Mouse (Mus musculus) gonadal fat pad, adult 2 months (tissue): Measurements from ENCODE around the gene Adgrb3. TPM values are rescaled to one million over a fixed set of nuclear protein-coding genes. Genes with fewer than 3 reads are reported as not detected.
"Not testable (repeated sequence)": the region's sequence is repeated elsewhere in the genome, so short reads cannot be mapped to it uniquely, and the experiment has no call there.

ENCODE experiments used
- DNase-seq: peaks from one replicate; pipeline ENCODE4 v3.0.0-alpha.2; 2012; ENCODE audit warnings: low read depth
- polyA plus RNA-seq: library from polyadenylated mRNA; depleted of rRNA; stranded (reverse); fragments of >200 nt; gene quantifications from 2 replicates; pipeline ENCODE4 v1.2.3, GENCODE M21; 2012

Adgrb3 gene
- polyA plus RNA-seq, 1 experiment = not detected

GRCm38 (mm10) chr1:25510321-25511055 is 319.0 kb downstream of the Adgrb3 start:
- DNase-seq = no peak

DNA sequence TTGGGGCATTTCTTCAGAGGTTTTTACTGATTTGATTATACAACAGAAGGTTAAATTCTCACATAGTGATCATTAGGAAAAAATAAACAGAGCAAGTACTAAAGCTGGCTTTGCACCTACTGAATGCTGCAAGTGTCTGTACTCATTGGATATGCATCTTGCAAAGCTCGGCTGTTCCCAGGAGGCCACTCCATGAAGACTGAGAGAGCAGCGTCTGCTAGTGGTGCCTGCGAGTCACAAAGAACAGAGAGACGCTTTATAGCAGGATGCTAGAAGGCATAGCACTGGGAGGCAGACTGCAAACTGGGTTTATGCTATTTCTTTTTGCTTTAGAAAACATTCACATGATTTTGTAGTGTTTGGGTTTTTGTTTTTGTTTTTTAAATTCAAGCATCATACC is 325.2 kb downstream of the Adgrb3 start:
- no peak for DNase-seq

- no peak for DNase-seq
Observed at GRCm38 (mm10) chr1:25503524-25503923, 326.0 kb downstream of the Adgrb3 start.

GRCm38 (mm10) chr1:25495202-25495914 is 334.1 kb downstream of the Adgrb3 start:
- DNase-seq = no peak

GRCm38 (mm10) chr1:25491503-25491902 is 338.0 kb downstream of the Adgrb3 start:
- no peak for DNase-seq

- no peak for DNase-seq
Observed at GRCm38 (mm10) chr1:25490174-25490573, 339.3 kb downstream of the Adgrb3 start.

DNA sequence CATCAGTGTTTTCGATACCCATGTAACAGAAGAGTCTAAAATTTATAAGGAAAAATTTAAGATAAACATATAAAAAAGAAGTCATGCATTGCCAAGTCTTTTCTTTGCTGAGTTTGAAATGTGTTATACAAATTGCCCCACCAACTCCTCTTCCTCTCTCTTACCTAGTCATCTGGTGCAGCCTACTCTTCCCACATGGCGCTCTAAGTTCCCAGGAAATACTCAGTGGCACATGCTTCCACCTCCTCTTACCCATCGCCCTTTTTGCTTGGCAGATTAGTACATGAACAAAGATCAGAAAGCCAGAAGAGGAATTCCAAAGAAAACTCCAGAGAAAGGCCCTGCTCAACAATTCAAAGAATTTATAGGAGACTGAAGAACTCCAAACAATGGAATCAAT is 353.8 kb downstream of the Adgrb3 start:
- DNase-seq = no peak

DNA sequence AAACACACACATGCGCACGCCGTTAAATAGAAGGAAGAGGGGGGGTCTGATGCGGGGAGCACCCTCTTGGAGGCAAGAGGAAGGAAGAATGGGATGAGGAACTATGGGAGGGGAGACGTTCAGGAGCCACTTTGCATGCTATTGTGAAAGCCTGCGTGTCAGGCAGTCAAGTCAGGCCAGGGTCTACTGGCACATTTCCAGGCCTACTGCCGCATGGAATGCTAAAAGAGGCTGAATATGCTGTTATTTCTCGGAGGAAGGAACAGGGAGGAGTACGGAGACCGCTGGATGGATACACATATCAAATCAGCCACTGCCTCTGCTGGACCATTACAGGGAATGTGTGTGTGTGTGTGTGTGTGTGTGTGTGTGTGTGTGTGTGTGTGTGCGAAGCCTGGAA is 355.0 kb downstream of the Adgrb3 start:
- DNase-seq = no peak

DNA sequence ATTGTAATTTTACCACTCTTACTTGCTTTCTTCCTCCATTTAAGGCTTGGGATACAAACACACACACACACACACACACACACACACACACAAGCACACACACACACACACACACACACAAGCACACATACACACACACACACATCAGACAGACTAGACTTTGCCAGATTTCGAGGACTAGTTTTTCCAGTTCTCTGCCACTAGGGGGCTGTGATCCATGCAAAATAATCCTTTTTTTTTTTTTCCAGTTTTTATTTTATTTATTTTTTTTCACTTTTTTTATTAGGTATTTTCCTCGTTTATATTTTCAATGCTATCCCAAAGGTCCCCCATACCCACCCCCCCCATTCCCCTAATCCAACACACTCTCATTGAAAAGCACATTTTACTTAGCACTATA is 357.9 kb downstream of the Adgrb3 start:
- not testable (repeated sequence) for DNase-seq

- no peak for DNase-seq
Observed at GRCm38 (mm10) chr1:25462612-25463011, 366.9 kb downstream of the Adgrb3 start.

DNA sequence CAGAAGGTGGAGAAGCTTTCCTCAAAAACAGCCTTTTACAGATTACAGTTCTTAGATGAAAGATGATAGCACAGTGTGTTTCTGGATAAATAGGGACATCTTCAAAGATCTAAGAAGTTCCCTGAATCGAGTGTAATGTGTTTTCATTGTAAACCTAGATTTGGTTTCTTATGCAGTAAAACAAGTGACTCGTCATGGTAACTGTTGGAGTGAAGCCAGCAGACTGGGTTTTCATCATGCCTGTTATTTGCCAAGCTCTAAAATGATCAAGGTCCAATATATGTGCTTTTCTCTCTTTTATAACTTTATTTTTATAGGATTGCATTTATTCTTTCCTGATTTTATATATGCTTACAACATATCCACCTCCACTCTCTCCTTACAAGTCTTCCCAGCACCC is 394.0 kb downstream of the Adgrb3 start:
- no peak for DNase-seq

DNA sequence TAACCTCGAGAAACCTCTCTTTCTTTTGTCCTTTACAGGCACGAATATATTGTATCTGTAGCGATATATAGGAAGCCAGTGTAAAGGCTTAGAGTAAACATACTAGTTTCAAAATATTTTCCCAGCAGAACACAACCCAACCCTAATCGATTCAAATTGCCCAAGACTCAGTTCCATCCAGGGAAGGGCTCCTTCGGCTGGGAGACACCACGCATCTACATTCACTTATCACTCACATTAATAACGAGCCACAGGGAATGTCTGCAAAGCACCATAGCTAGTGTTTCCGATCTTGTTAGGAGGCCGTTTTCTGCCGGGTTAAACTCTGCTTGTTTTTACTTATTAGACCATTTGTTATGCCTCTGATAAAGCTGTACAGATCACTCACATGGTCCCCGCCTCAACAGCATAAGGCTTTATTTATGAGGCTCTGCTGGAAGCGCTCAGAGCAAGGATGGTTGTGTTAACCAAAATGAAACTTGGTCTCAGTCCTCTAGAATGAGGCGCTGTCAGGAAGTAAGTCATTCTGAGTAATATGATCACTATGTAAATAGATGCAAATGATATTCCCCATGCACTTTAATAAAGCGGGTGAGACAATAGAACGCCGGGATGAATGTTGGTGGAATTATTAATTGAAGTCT is 399.2 kb downstream of the Adgrb3 start:
- no peak for DNase-seq

DNA sequence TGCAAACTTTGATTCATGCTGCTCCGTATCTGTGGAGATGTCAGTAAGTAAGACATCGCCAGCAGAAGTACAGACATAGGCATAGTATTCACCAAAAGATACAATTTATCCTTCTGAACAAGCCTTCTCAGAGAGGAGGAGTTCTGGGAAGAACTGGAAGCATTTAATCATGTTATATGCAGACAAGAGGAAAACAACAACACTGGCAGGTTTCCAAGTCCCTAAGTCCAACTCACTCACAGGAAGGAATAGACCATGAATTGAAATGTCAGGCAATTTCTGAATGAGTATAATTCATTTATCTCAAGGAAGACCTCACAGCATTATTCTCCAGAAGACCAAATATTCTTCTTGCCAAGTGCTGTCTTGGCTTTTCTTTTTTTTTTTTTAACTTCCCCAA is 408.8 kb downstream of the Adgrb3 start:
- DNase-seq = no peak

DNA sequence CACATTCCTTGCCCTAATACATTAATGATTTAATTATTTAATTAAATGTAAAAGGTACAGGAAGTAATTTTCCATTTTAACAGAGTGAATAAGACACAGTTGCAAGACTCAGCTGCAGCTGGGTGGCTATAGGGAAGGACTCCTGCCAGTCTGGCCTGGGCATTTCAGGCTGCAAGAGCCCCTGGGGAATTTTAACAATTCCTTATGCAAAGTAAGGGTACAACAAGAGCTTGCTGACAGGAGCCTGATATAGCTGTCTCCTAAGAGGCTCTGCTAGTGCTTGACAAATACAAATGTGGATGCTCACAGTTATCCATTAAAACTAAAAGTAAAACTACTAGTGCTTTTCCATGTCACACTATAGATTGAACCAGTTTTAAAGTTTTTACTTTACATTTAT is 410.1 kb downstream of the Adgrb3 start:
- DNase-seq = no peak

DNA sequence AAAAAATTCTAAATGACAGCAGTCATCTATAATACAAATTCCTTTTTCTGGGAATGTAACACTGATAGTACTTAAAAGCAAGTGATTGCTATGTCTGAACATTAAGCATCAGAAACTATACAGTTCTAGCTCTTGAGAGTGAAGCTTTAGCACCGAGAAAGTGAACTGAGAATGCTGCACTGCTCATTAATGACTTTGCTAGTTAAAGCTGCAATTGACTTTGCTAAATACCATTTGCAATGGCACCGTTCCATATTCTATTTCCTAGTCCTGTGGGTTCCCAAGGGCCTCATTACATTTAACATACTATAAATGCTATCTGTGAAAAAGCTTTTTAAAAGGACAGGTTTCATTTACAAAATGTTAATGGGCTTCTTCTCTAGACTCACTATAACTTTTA is 414.4 kb downstream of the Adgrb3 start:
- no peak for DNase-seq

- DNase-seq = no peak
Observed at GRCm38 (mm10) chr1:25364186-25364585, 465.3 kb downstream of the Adgrb3 start.

GRCm38 (mm10) chr1:25358554-25358953 is 471.0 kb downstream of the Adgrb3 start:
- no peak for DNase-seq

GRCm38 (mm10) chr1:25355486-25355885 is 474.0 kb downstream of the Adgrb3 start:
- DNase-seq = no peak

DNA sequence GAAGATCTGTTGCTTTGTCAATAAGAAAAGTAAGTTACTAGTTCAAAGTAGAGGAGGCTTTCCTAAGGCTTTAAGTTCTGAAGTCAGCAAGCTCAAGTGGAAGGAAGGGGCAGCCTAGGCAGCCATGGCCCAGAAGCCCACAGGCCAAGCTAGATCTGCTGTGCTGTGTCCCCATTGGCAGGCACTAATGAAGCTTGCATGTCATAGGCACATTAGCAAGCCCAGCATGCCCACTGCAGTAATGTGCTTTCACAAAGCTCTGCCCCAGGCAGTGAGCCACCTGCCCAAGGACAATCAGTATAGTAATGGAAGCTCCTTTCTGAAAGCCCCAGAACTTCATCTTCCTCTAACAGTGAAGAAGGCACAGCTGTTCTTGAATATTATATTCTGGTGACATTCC is 484.6 kb downstream of the Adgrb3 start:
- no peak for DNase-seq

DNA sequence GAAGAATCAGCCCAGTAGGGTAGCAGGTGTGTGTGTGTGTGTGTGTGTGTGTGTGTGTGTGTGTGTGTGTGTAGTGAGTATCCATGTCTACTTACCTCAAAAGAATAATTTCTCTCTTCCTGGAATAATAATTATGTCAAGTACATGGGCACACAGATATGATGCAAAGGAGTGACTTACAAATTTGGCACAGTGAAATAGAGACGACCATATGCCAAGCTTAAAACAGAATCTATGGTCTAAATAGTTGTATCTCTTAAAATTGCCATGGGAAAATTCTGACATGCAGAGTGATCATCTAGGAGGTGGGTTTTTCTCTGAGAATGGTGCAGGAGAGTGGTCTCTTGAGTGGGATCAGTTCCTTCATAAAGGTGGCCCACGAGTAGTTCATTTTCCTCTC is 504.1 kb downstream of the Adgrb3 start:
- no peak for DNase-seq

DNA sequence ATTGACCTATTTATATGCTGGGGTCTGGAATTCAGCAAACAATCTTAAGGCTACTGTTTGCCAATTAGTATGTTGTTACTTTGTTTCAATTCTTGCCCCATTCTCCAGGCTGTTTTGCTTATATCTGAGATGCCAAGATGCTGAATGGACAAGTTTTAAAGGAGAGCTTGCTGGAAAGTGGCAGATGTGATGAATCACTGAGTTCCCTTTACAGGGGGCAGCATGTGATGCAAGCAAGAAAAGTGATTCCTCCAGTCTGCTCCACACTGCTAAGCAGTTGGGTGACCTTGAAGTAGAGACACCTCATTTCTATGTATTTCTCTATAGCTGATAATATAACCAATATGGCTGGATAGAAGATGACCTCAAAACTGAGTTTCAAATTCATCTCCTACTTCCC is 512.4 kb downstream of the Adgrb3 start:
- DNase-seq = no peak

DNA sequence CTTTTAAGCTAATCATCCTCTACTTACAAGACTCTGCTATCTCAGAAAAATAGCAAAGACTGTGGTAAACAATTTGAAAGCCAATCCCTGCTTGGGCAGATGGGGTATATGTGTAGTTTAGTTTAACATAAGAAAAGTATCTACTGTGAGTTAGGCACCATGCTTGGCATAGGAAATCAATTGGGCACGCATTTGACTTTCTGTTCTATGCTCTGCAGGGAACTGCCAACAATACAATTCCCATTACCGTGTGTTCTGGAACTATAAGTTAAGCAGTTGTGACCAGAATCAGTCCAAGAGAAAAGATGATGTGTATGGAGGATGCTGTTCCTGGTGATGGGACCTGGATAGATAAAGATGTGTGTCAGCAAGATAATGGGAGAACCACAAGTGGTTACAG is 517.2 kb downstream of the Adgrb3 start:
- DNase-seq = no peak

DNA sequence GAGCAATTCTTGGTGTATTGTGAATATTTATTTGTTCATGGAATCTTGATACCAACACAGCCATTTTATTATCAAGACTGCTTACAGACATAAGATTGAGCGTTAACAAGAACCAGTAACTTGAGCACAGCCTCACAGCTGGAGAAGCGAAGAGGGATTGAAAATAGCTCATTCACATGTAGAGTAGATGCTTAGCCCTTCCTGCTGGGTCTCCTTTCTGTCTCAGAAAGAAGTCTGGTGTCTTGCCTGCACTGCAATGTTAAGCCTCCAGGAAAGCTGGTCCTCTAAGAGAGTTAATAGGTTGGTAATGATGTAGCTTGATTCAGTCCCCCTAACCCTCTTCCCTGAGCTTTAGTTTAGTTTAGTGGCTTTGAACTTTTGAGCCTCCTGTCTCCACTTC is 519.4 kb downstream of the Adgrb3 start:
- DNase-seq = no peak
